Mouse (Mus musculus) kidney, adult 8-10 months (tissue): ENCODE data around the gene Efcab2.
"Not testable (repeated sequence)": the region's sequence is repeated elsewhere in the genome, so short reads cannot be mapped to it uniquely, and the experiment has no call there.

Source experiments
- DNase-seq, 2 experiments: peaks; one replicate each; pipeline ENCODE4 v3.0.0; 2022

Gene Efcab2

DNA sequence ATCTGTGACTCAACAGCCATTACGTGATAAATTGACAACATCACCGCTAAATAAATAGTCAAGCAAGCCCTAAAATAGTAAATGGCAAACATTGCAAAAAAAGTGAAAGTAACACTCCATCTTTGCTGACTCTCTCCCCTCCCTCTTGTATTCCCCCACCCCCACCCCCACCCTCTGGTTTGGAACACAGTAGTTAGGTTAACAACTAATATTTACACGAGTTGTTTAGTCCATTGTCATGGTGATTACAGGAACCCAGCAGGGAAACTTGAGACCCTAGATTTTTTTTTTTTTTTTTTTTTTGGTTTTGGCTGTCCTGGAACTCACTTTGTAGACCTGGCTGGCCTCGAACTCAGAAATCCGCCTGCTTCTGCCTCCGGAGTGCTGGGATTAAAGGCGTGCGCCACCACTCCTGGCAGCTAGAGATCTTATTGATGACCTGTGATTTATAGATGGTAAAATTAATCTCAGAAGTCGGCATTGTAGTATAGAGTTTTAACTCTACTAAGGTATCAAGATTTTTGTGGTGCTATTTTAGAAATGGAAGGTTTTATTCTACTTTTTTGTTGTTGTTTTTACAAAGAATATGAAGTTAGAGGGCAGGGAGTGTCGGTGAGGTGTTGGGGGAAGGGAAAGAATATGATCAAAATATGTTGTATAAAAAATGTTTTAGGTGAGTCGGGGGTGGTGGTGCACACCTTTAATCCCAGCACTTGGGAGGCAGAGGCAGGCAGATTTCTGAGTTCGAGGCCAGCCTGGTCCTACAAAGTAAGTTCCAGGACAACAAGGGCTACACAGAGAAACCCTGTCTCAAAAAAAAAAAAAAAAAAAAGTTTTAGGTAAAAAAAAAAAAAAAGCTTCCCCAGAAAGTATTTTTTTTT, 1.1 kb downstream of the Efcab2 start:
- no peak for DNase-seq

DNA sequence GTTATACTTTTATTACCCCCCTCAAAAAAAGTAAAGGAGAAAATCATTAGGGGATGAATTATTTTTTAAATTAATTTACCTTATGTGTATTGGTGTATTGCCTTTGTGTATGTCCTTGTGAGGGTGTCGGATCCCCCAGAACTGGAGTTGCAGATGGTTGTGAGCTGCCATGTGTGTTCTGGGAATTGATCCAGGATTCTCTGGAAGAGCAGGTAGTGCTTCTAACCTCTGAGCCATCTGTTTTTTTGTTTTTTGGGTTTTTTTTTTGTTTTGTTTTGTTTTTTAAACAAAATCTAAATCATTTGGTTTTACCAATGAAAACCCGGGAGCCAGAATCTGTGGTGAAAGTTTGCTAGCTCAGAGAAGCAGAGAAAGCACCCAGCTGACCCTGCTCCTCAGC, 1.8 kb downstream of the Efcab2 start:
- DNase-seq, result no peak

DNA sequence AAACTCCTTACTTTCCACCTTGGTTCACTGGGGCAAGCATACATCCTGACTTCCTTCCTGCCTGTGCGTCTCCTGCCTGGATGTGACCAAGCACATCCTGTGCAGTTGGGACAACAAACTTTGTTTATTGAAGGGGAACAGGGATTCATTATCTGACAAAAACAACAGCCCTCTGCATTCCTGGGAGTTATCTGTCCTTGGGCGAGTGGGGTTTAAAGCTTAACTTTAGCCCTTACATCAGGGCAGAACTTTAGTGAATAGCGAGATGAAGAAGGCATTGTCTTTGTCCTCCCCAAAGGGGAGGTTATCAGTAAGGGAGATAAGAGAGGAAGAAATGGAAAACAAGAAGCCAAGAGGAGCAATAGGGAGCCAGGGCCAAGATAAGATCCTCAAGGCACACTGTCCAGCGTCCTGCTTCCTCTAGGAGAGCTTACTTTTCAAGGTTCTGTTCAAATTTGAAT, 3.0 kb downstream of the Efcab2 start:
- DNase-seq, result no peak

DNA sequence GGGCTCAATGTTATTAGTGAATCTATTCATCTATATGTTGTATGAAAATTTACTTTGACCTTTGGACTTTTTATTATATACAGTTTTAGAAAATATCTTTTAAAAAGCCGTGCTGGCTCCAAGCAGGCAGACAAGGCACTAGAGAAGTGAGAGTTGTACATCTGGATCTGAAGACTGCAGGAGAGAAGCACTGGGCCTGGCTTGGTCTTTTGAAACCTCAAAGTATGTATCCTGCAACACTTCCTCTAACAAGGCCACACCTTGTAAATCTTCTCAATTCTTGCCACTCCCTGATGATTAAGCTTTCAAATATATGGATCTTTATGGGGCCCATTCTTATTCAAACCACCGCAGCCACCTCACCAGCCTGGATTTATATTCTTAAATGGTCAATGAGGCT, 7.5 kb downstream of the Efcab2 start:
- not testable (repeated sequence) for DNase-seq

GRCm38 (mm10) chr1:178419608-178420007, 13.7 kb downstream of the Efcab2 start:
- DNase-seq, result no peak

- DNase-seq, result no peak
These were observed 17.8 kb downstream of the Efcab2 start for GRCm38 (mm10) chr1:178423662-178424061.

- DNase-seq, result no peak
These were observed 25.9 kb downstream of the Efcab2 start for GRCm38 (mm10) chr1:178431619-178432444.

- no peak for DNase-seq
These were observed 27.7 kb downstream of the Efcab2 start for GRCm38 (mm10) chr1:178433619-178434018.

GRCm38 (mm10) chr1:178444407-178444806, 38.5 kb downstream of the Efcab2 start:
- DNase-seq, result no peak

DNA sequence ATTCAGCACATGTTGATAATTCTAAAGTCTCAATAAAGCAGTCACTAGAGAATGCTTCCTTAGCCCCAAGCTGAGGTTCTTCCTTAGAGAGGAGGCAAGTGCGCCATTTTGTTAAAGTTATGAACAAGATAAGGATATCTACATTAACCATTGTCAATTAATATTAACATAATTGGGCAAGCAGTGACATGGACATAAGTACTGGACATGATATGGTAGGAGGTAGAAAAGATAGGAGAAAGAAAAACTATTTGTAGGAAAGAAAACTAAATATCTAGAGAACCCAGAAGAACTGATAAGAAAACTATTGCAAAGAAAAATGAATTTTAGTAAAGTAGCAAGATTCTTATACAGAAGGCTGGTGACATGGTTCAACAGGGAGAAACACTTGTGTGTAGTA, 41.2 kb downstream of the Efcab2 start:
- DNase-seq, result no peak

DNA sequence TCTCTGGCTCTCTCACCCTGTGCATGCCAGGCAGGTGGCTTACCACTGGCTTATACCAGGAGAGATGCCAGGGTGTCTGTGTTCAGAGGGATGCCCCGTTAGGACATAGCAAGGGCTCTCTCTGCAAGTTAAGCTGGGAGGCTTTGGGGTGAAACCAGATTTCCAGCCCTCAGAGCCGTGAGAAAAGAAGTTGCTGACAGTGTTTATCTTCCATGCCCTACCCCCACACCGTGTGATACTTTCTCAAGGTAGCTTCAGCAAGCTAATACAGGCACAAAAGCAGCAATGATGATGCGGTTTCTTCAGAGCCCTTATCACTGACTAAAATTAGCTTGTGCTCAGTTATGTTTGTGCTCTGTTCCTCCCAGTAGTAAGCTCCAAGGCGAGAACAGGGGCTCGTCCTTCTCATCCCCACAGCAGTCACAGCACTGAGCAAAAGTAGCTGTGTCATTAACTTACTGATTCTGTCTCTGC, 42.4 kb downstream of the Efcab2 start:
- no peak for DNase-seq

GRCm38 (mm10) chr1:178449172-178449571, 43.3 kb downstream of the Efcab2 start:
- DNase-seq, result peak; percentile 67 to 83

DNA sequence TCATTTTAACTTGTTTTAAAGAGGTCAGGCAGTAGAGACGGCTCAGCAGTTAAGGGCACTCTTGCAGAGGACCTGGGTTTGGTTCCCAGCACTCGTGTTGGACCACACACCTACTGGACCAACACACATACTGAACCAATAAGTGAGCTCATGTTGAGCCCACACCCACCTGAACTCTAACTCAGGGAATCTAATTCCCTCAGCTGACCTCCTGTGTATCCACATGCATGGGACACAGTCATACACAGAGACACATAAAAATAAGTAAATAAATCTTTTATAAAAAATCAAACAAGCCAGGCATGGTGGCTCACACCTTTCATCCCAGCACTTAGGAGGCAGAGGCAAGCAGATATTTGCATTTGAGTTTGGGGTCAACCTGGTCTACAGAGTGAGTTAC, 44.0 kb downstream of the Efcab2 start:
- DNase-seq, result no peak

GRCm38 (mm10) chr1:178454125-178454524, 48.2 kb downstream of the Efcab2 start:
- DNase-seq, result no peak

- no peak for DNase-seq
These were observed 49.2 kb downstream of the Efcab2 start for GRCm38 (mm10) chr1:178455120-178455519.

- no peak for DNase-seq
These were observed 52.1 kb downstream of the Efcab2 start for GRCm38 (mm10) chr1:178458029-178458428.

DNA sequence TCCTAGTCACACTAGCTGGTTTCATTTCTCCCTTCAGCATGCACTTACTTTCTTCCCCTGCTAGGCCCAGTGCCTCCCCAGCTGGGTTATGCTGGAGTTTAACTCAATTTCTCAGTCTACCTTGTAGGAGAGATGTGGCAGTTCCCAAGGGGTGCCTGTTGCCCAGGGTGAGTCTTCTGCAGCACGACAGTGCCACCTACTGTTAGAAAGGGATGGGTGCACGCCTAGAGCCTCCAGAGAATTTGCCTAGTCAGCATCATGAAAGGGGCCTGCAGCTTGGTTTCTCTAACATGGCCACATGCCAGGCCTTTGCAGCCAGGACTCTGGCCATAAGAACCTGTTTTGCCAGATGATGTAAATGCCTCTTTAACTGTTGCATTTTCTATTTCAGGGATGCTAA, 57.8 kb downstream of the Efcab2 start:
- peak; percentile 79 to 85 for DNase-seq

DNA sequence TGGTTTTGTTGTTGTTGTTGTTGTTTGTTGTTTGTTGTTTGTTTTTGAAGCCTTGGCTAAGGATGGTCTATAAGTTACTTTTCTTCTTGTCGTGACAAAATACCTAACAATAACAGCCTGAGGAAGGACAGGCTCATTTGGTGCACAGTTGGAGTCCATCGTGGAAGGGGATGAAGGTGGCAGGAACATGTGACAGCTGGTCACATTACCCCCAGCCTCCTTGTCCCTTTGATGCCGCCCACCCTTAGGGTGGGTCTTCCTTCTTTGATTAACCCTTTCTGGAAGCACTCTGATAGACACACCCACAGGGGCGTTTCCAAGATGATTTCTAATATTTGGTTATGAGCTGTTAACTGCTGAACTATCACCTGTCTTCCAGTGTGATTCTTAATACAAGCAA, 58.3 kb downstream of the Efcab2 start:
- DNase-seq, result no peak

DNA sequence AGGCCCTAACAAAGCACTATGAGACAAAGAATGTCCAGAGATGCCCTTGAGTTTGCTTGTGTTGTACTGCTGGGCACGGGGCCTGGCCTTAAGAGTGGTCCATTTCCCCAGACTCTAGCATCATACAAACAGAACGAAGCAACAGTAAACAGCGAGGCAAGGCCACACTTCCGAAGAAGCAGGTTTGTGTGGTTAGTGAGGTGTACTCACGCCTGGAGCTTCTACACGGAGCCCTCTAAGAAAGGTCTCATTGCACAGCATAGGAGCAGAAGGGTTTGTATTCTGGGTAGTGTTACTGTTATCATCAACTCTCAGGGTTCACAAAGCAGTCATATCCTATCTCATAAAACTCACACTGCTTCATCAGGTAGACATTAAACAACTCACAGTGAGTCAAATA, 61.7 kb downstream of the Efcab2 start:
- DNase-seq, result no peak

- no peak for DNase-seq
These were observed 62.4 kb downstream of the Efcab2 start for GRCm38 (mm10) chr1:178468280-178468679.

DNA sequence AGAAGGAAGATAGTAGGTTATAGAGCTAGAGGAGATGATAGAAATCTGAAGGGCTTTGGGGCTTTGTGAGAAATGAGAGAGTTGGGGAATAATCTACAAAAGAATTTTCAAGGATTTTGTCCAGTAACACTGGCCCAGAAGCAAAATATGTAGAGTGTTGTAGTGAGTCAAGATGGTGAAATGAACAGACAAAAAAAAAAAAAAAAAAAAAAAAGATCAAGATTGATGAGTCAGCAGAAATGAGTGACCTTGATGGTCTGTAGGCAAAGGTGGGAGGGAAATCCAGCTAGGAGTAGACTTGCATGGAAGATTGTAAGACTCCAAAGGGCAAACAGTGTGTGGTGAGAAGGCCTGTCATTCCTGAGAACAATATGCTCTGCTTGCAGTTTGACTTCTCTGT, 78.0 kb downstream of the Efcab2 start:
- DNase-seq, result no peak

GRCm38 (mm10) chr1:178485138-178485867, 79.4 kb downstream of the Efcab2 start:
- no peak for DNase-seq

- no peak for DNase-seq
These were observed 80.0 kb downstream of the Efcab2 start for GRCm38 (mm10) chr1:178485868-178486220.
